In the genomic region with DNA sequence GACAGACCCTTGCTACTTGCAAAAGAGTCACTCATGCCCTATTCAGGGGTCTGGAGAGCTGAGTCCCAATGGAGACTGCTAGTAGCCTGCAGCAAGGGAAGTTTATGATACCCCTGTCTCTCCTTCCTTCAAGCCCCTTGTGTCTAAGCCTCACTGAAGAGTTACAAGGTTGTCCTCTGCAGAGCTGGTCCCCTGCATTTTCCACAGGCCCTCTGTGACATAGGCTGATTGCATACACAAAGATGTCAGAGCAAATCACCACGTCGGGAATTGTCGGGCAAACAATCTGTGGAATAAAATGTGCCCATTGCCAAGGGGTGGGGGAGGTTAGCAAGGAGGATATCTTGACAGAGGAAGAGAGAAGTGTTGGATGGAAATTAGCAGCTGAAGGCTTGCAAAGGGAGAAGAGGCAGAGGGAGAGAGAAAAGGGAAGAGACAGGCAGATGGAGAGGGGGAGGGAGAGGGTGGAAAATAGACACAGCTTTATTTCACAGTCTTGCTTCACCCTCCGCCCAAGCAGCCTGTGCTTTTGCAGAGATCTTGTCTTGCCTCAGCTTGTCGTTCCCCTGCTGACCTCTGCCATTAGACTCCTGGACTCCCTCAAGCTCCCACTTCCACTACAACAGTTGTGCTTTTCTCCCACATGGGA, we compare ENCODE assay signal across 11 mouse cellular contexts.
DNase-seq lines count a peak whose midpoint lies in the region; TF ChIP-seq lines count a peak whose summit lies in the region.
"Had no signal": no experiment of that assay in that cellular context is flagged by ENCODE, and none has a peak within 500 bp of the region (broad histone marks: within the 10 kb centered on the region; RNA-seq: fewer than 3 reads in every experiment).

No protein-coding gene starts in this region.

- WGBS in olfactory bulb, adult 2 months, result 20% methylated on average over 5 of the region's 5 CpGs

- TF ChIP-seq POLR2A in olfactory bulb, adult 2 months (IDR thresholded peaks at IDR 0.05; ENCODE audit: insufficient read depth, low read depth, low read length), result no peak

- TF ChIP-seq CTCF in olfactory bulb, adult 2 months (IDR thresholded peaks at IDR 0.05; ENCODE audit: insufficient read depth, low read depth, low read length), result no peak

- peaks cover 8% of the 10 kb centered on the region for H3K4me1 ChIP-seq in olfactory bulb, adult 2 months (ENCODE audit: control insufficient read depth, insufficient read depth, low read length)
- H3K4me1 ChIP-seq: heart, embryonic 15.5 days had no signal

- peak; percentile 2 to 5 for DNase-seq in kidney, postnatal 4 days
- DNase-seq in kidney, adult 18-20 months, result no peak
- DNase-seq in fat pad, adult 2 months (ENCODE audit: extremely low read depth, low read depth, low spot score), result peak; percentile 1
- DNase-seq in gonadal fat pad, adult 2 months (ENCODE audit: low read depth), result peak; percentile 19
- no peak for DNase-seq in spleen, postnatal 14 days (ENCODE audit: low spot score in 2 of 2)
- no peak for DNase-seq in heart, postnatal 25 days (ENCODE audit: low spot score)
- DNase-seq: kidney, adult 8-10 months; thymus, postnatal 14 days had no signal

- H3K27ac ChIP-seq in olfactory bulb, adult 2 months (ENCODE audit: insufficient read depth, low read depth, low read length), result peak overlapping the region; percentile 55
- H3K27ac ChIP-seq: heart, embryonic 15.5 days; macrophage had no signal

- no peak overlapping the region for H3K4me3 ChIP-seq in olfactory bulb, adult 2 months (ENCODE audit: insufficient read depth, low read depth, low read length)
- H3K4me3 ChIP-seq: heart, embryonic 15.5 days had no signal

- intact Hi-C loops in heart, postnatal 25 days (cut with DNase I), result no loop called here

Comparison
In these comparisons a context has a peak if more than half of its experiments do, and no peak if none do; other contexts are left out.
1. DNase-seq: peak in kidney, postnatal 4 days (2 of 2), fat pad, adult 2 months (single experiment) and gonadal fat pad, adult 2 months (single experiment); none in kidney, adult 18-20 months (single experiment), spleen, postnatal 14 days (0 of 2) and heart, postnatal 25 days (single experiment).